Mouse (Mus musculus) ovary, adult 18-20 months (tissue): ENCODE measurements at regions not wholly inside any gene's neighbourhood (a gene's known extent, or its start where the extent isn't known, plus 50 kb on each side); places are given as distances from the start of the nearest gene placed in this dataset.

Experiments used
- DNase-seq: peaks from one replicate; pipeline ENCODE4 v3.0.0; 2022; ENCODE audit warnings: low spot score, mixed read lengths

DNA sequence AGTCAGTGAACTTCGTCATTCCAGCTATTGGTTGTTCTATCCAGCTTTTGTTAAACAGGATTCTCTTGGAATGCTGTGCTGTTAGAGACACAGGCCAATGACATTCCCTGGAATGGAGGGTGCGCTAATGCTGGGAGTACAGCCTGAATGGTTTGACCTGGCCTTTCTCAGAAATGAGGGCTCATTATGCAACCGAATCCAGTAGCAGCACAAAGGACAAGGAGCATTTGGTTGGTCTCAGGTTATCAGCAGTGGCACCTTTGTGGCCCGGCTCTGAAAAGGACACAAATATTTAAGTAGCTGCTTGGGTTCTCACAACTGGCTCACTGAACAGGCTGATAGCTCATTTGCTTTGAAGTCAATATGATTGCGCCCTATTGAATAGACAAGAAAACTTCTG, 1423.1 kb upstream of the A1bg start:
- no peak for DNase-seq

DNA sequence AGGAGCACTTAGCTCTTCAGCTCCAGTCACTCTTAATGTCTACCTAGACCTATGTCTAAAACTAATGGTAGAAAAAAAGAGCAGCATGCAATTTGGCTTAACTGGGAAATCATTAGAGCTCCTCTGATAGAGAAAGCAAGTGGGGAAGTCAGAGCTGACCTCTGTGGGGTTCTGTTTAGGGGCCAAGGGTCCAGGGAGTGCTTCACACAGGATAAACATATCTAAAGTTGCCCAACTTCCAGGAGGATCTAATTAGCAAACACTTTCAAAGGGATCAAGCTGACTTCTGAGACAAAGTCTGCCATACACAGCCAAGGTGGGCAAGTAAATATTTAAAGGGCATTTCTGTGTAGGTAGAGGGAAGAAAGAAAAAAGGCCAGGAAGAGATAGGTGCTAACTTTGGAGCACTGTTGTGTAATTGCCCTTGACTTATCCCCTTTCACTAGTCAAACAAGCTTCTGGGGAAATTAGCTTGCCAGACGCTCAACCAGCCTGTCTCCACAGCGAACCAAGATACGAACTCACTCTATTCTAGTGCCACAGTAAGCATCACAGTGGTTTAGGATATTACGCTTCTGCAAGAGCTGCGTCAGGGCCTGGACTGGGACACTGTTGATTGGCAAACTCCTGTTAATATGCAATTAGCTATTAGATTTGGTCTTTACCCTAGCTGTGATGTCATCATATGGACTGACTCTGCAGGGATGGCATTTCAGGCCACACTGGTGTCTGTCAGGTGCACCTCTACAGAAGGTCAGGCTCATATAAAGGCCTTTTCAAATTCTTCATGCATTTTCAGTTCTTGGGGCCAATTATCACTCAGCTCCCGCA, 1413.9 kb upstream of the A1bg start:
- DNase-seq = no peak

DNA sequence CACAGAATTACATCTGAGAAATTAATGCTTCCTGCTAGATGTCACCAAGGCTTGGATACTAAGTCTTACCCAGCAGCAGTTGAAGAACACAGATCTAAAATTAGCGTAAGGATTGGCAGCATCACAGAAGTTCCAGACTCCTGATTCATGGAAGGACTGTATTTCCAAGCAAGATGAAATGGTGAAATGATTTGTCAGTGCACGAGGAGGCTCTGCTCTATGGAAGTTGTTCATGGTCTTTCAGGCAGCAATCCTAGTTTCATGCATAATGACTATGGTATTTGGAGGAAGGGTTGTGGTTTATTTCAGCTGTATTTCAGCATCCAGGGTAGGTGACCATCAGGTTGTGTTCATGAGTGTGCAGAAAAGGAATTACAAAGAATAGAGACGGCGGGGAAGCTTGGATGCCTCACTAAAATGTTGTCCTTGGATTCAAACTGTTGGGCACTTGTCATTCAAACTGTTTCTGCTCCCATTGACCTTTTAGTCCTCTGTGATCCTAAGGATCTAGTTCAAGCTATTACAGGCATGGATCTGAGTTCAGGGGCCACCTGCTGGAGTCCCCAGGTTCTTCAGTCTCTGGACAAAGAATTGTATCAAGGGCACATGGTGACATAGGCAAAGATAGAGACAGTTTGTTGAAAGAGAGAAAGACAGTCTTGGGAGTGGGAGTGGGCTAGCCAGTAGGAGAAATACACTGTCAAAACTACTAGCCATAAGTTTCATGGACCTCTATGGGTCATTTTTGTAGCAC, 1411.6 kb upstream of the A1bg start:
- DNase-seq = no peak

DNA sequence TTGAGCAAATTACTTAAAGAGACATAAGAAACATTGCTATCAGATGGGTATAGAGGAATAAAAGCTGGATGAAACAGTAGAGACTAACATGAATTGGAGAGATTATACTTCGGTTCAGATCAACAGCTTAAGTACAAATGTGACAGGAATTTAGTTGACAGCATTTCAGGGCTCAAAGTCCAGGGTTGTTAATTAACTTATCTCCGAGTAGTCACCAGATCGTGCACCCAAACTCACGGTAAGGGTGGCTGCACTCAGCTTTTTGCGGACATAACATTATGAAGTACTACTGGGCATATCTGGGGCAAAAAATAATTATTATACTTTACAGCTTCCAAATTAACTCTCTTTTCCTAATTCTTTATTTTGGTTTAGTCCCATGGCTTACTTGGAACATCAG, 1409.3 kb upstream of the A1bg start:
- DNase-seq = no peak

DNA sequence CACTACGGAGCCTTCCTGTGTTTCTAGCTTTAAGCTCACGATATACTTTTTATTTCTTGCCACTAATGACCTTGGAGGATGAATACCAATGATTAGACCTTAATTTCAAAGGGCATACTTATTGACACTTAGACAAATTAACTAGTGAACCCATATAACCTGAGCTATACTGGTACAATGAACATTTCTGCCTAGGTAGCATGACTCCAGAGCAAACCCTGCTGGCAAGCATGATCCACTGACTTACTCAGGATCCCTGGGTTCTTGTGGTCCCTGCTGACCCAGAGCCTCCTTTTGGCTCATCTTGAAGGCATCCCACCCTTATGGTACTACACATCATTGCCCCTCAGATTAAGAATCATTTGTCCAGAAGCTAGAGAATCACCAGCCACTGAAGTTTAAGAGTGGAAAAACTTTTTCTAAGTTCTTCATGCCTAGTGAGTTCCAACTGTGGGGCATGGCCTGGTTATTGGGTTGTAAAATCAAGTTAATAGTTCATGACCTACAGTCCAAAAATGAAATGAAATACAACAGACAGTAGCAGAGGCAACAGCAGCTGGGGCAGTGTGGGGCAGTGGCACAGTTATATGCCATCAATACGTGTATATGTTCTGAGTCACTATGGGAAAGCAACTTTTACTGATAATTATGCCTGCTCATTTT, 1408.5 kb upstream of the A1bg start:
- no peak for DNase-seq

DNA sequence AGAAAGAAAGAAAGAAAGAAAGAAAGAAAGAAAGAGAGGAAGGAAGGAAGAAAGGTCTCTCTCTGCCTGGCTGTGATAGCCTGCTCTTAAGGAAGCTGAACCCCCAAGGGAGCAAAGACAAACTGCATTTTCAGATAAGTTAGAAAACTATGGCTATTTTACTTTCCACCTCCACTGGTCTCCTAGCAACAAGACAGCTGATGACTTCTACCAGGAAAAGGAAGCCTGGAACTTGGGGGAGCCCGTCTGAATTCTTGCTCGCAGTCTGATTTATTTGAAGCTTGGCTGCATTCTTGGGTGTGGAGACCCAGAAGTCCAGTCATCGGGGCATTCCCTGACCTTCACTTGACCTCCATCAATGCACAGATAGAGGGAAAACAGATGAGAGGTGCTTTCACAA, 1406.1 kb upstream of the A1bg start:
- DNase-seq = peak; percentile 28

DNA sequence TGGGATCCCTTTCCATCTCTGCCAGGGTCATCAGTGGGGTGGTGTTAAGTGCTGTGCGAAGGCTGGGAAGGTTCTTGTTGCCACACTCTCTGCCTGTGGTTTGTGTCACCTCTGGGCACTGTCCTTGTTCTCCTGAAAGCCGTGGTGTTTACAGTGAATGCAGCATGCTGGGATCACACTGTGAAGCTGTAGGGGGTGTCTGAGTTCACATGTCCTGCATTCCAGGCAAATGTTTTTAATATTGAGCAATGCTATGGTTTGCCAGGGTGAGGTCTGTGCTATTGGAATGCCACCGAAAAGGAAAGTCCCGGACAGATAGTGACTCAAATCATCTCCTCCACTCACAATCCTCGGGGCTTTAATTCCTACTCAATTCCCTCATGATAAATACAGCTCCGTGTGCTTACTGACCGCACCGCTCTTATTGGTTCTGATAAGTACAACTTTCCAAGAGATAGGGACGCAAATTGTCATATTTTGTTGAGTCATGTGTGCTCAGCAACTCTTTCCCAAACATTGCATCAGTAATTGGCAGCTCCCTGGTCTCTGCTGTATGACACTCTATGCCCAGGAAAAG, 1405.6 kb upstream of the A1bg start:
- DNase-seq = peak; percentile 53

DNA sequence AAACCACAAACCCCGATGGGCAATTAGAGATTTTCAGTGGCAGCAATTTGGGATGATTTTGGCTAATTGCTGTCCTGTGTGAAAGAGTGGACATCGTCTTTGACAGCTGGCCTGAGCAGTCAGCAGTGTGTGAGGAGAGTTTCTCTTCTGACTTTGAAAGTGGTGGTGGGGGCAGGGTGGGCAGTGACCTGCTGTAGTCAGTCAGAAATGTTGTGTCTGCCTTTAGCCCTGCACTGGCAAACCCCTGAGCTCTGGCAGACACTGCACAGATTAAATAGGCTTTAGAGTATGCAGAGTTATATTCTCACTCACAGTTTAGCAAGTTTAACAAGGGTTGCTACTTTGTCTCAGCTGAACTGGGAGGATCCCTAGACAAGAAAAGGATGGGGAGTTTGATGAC, 1404.7 kb upstream of the A1bg start:
- DNase-seq = no peak

DNA sequence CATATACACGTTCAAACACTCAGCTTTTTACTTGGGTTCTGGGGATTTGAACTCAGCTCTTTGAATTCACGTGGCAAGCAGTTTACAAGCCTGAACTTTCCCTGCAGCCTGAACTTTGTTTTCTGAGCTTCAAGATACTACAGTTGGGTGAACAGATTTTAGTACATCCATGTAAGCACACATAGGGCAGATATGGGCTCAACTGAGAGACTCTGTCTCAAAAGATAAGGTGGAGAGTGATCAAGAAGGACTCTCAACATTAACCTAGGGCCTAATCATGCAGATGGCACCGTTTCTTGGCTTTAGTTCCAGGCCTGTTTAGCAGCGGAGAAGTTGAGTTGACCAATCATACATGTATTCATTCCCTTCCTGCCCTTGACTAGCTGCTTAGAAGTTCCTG, 1403.7 kb upstream of the A1bg start:
- DNase-seq = no peak

DNA sequence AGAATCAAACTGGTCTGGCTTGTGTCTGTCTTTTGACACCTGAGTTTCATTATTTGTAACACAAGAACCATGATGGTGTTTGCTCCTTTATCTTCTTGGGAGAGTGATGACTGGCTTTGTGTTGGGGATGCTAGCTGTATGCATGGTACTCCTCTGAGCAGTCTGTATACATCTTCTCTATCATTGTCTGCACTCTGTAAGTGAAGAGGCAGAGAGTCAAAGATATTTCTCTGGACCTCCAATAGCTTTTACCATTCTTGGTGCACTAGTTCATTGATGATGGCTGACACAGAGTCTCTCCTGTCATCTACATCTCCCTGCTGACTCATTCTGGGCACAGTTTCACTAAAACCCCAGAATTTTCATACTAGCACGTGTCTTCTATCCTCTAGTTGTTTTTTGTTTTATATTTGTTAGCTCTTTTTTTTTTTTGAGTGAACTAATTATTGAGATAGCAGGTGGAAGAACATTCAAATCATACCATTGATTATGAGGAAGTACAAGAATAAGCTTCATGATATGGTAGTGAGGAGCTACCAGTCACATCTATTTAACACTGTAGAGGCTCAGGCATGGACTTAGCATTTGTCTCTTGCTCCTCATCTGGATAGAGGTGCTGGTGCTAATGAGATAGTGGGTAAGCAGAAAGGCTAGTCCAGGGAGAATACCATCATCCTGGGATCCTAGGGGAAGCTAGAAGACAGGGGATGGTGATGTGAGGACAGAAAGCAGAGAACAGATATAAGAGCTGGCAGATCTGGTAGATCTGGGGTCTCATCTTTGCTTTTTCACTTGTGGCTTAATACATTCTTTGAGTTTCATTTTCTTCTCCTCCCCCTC, 1402.9 kb upstream of the A1bg start:
- DNase-seq = no peak

DNA sequence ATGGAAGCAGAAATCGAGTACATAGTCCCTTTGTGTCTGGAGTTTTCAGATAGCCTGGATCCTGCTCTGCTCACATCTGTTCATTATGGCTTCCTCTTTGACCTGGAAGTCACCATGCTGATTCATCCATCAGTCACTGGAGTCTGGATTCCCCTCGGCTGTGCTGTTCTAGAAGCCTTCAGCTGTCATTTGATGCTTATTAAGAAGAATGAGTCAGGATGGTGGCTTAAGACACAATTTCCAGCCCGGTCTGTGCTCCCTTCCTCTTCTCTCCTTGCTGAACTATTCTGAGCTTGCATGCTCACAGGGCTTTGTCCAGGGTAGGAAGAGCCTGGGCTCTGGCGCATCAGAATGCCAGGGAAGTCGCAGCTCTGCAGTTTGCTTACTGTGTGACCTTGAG, 1398.2 kb upstream of the A1bg start:
- DNase-seq = no peak

DNA sequence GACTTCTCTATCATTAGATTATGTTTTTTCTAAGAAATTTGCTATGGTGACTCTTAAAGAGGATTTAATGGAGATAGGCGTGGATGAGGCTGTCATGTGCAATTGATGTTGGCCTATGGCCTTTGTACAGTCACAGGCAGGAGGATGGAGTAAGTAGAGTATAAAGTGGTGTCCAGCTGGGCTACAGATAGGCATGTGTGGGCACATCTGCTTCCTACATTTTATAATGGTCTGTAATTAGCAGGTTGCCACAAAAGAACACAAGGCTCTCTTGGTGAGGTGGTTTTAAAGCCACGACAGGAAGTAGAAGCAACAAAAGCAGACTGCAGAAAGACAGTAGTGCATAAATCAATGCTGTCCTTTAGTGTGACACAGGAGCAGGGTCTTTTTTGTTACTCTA, 1391.6 kb upstream of the A1bg start:
- DNase-seq = no peak

DNA sequence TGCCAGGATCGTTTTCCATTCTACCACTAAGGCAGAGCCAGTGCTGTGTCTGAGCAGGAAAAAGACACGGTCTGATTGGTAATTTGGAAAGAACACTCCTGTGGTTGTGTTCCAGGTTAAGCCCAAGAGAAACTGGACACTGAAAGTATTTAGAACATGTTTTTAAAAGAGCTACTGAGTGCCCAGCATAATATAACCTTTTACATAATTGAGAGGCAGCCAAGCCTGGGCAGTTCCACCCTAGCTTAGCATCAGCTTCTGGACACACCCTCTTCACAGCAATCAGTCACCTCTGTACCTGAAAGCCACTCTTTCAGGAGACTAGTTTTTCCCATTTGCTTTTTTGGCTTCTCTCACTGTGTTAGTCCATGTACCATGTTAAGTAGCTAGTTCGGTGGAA, 1379.4 kb upstream of the A1bg start:
- no peak for DNase-seq

DNA sequence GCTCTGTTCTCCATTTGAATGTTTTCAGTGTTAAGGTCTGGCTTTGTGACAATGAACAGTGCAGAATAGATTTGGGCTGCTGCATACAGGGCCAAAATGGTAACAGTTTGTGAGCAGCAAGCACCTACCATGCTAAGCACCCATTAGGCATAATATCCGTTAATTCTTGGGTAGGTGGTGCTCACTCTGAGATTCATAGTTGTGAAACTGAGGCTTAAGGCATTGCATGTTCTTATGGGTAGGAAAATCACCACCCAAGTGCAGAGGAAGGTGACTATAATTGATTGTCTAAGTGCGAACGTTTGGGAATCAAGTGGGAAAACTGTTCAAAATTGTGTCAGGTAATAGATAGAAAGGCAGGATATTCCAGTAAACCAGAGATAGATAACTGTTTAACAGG, 1378.8 kb upstream of the A1bg start:
- no peak for DNase-seq

DNA sequence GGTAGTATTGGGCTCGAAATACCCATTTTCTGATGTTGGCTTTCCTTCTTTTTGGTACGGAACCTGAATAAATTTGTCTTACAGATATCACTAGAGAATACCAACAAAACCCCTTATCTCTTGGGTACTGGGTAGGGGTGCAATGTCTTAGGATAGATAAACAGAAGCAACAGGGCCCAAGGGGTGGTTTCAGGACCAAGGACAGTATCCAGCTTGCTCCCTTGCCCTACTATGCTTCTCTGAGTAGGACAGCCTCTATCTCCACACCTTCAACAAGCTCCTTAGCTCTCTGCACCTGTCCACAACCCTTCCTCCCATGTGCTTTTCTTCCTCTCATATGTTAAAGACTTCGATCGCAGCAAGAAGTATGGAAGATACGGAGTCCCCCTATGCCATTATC, 1374.3 kb upstream of the A1bg start:
- DNase-seq = no peak

DNA sequence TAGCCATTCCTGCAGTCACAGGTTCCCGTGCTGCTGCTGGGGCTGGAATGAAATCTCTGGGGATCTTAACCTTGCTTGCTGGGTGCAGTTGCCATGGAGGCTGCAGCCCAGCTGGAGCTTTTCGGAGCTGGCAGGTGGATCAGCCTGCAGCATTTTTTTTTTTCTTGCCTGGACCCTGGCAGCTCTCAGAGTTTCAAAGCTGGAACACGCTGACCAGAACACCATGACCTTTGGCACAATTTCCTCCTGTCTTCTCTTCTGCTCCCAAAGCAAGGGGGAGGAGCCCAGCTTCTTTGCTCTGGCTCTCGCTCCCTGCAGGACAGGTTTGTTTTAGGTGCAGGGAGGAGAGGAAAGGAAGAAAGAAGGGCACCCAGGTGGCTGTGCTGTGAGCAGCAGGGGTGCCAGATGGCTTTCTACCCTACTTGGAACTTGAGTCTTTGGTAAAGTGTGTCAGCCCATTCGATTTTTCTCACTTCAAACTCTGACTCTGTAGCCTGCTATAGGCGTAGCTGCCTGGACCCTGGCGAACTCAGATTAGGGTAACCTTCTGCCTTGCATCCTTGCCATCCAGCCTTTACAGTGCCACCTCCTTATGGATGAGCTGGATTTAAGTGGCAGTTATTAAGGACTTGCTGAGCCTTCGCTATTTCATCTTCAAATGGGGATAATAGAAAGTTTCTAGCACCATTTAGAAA, 1372.6 kb upstream of the A1bg start:
- peak; percentile 90 for DNase-seq

DNA sequence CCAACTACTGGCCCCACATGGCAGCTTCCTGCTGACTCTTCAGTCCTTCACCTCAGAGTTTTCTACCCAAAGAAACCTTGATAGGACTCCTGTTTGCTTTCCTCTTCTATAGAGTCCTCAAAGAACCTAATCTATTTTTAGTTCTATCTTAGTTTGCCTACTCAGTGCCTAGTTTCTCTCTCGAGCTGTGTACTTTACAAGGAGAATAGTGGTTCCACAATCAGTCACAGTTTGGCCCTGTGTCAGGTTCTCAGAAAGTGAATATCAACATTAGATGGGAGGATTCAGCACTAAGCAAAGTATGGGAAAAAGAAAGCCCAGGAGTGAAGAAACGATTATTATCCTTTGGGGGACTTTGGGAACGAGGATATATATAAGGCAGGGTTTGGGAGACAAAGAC, 1372.0 kb upstream of the A1bg start:
- DNase-seq = peak; percentile 20

DNA sequence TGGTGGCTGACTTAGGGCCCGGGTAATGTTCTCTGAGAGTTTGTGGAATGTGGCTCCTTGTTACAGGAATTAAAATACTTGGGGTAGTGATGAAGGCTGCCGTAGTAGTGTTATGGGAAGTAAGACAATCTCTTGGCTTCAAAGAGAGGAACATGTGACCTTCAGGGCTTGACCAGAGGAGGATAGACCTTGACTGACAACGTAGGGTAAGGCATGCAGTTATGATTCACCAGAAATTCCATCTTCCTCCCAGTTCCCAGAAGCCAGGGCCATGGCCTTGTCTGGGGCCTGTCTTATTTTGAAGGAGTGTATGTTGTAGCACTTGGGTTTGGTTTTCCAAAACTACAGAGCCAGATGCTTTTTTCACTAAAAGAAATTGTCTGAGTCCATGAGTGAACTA, 1370.1 kb upstream of the A1bg start:
- peak; percentile 71 for DNase-seq

DNA sequence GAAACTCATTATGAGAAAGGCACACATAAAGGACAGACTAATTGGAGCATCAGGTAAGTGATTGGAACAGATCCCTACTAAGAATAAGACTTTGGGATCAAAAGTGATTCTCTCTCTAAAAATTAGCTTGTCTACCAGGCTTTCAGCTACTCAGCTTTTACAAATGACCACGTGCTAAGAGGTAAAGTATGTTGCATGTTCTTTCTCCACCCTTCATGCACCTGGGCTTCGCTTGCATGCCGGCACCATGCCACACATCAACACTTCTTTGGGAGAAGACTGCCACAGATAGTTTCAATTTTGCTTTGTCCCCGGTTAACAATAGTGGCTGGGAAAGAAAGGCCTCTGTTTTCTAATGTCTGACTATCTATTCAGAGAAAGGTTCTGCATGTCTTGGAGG, 1367.9 kb upstream of the A1bg start:
- DNase-seq = no peak

DNA sequence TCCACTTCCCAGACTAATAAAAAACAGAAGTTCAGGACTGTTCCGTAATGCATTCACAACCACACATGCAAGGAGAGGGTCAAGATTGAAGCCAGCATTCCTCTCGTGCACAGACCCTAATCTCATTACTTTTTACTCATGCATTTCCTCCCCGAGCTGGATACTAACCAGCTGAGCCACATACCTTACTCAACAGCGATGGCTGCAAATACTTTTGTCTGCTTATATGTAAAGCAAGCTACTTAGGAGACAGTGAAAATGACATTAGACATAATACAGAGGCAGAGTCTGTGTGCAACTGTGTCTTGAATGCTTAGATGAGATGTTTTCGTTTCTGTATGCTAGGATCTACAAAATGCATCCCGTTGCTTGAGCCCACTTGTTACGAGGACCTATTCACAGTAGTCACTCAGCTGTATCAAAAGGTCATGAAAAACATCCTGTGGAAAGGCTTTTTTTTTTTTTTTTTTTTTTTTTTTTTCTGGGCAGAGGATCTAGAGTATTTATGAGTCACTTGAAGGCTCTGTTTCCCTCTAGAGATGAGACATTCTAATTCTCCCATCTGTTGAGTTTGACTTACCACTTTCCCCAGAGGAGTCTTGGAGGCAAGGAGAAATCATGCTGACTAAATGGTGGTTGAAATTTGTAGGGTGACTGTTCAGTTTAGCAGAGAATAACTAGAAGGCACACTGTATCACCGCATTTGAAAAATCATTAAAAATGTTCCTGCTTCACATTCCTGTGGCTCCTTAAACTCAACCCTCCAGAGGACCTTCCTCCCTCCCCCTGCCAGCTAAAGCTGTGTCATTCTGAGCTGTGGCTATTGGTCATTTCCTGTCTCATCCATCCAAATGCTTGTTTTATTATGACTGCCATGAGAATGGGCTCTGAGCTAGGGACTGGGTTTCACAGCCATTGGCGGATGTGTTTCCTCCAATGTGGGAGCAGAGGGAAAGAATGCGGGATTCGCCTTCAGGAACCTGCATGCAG, 1364.1 kb upstream of the A1bg start:
- DNase-seq = no peak
